Mouse (Mus musculus) WW6 (cell line): ENCODE data around the gene Irgm2.
A peak's percentile ranks its signal among the peaks of the same experiment; 100 is the strongest.
"Not testable (repeated sequence)": the region's sequence is repeated elsewhere in the genome, so short reads cannot be mapped to it uniquely, and the experiment has no call there.

Experiments used
- DNase-seq: peaks from one replicate; pipeline ENCODE4 v3.0.0-alpha.2; 2013; ENCODE audit warnings: low read depth, low spot score

The Irgm2 gene

DNA sequence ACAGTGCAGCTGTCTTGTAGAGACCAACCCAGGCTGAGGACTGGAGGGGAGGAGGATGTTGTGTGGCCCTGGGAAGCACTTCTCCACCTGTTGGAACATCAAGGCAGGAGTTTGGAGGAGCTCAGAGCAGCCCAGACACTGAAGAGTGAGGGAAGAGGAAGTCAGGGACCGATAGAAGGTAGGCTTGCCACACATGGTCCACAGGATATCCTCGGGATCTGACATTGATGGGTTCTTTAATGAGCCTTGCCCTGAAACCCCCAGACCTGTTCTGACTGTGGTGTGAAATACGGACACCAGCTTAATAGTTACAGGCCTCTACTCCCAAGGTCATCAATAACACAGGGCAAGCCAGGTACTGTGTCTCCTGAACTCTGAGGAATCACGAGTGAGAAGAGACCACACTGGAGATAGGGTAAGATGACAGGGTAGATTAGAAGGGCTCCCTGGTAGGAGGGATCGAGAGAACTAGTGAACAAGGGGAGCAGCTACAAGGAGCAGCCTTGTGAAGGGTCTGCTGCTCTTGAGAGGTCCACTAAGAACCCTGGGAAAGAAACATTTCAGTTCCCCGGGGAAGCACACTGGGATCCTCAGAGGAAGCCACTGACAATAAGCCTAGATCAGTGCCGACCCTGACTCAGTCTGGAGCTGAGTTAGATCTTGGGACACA is 14.4 kb downstream of the Irgm2 start:
- DNase-seq: no peak

DNA sequence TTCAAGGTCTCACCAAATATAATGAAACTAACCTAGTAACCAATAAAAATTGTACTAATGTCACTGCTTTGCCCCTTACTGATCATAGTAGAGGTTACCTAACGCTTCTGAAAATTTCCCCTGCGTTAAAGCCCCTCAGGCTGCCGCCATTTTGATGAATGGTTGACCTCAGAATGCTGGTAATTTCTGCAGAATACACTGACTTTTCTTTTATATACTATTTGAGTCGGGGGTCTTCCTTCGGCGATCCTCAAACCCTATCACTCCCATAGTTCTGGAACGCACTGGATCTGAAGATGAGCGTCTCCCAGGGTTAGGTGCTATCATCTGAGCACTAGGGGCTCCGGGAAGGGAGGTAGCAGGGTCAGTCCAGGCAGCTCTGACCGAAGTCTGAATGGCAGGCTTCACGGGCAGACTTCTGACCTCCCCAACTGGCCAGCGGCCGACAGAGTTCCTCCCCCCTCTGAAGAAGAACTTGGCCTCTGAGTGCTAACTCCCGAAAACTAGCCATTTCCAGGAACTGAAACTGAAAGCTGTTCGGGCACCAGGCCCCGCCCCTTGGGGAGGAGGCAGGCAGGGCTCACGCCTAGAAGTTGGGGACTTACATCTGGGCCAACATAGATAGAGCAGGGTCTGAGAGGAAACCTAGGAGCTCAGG is 15.1 kb downstream of the Irgm2 start:
- DNase-seq: no peak

GRCm38 (mm10) chr11:58215049-58215430 is 15.6 kb downstream of the Irgm2 start:
- not testable (repeated sequence) for DNase-seq

DNA sequence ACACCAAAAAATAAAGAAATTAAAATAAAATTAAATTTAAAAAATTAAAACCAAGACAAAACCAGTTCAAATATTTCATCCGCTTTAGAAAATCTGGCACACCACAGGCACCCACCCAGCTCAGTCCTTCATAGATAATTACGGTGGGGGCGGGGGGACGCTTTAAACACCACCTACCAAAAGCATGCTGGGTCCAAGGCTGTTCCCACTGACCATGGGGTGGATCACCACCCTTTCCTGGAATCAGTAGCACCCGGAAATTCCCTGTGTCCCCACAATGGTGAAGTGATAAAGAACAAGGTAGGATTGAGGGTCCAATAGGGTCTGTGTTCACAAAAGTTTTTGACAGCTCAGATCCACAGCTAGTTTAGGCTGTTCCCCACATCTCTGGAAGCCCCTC is 16.4 kb downstream of the Irgm2 start:
- DNase-seq: no peak

DNA sequence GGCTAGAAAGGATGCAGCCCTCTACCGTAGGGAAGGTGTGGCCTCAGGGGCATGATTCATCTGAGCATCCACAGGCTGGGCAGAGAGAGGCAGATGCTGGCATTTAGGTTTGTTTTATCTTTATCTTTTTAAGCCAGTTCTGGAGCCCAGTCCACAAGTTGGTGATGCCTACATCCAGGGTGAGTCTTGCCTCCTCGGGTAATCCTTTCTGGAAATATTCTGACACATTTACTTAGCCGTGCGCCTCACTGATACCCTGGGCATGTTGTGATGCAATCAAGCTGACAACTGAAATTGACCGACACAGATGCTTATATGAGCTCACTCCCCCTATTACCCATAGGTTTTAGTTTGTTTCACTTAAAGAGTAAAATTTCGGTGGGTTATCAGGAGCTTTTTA is 17.4 kb downstream of the Irgm2 start:
- DNase-seq: no peak

DNA sequence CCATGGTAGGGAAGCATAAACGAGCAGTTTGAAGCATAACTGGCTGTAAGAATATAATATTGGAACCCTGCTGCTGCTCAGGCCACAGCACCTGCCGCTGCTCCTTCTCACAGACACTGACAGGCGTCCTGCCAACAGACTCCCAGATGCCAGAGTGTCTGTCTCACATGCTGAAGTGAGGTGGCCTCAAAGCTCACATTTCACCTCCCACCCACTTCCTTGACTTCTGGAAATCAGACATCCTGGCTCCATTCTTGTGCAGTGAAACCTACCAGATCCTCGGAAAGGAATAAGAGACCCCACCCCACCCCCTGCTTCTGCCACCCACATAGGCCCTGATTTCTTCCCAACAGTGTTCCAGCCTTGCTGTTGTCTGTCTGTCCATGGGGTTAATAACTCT is 24.3 kb downstream of the Irgm2 start:
- DNase-seq: no peak

GRCm38 (mm10) chr11:58224313-58224712 is 24.9 kb downstream of the Irgm2 start:
- DNase-seq: no peak

DNA sequence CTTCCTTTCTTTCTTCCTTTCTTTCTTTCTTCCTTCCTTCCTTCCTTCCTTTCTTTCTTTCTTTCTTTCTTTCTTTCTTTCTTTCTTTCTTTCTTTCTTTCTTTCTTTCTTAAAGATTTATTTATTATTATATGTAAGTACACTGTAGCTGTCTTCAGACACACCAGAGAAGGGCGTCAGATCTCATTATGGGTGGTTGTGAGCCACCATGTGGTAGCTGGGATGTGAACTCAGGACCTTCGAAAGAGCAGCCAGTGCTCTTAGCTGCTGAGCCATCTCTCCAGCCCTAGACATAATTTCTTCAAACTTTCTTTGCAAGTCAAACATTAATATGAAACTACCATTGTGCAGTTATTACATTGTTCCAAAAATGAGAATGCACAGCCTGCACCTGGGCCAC is 25.5 kb downstream of the Irgm2 start:
- DNase-seq: not testable (repeated sequence)

- peak; percentile 38 for DNase-seq
Measured at GRCm38 (mm10) chr11:58225655-58226054, 26.2 kb downstream of the Irgm2 start.

- DNase-seq: no peak
Measured at GRCm38 (mm10) chr11:58226425-58226824, 27.0 kb downstream of the Irgm2 start.

DNA sequence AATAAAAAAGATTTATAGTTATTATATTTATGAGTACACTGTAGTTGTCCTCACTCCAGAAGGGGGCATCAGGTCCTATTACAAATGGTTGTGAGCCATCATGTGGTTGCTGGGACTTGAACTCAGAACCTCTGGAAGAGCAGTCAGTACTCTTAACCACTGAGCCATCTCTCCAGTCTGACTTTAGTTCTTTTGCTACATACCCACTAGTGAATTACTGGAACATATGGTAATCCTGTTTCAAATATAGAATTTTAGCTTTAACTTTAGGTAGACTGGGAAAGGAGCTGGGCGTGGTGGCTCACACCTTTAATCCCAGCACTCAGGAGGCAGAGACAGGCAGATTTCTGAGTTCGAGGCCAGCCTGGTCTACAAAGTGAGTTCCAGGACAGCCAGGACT is 28.6 kb downstream of the Irgm2 start:
- DNase-seq: not testable (repeated sequence)

- DNase-seq: no peak
Measured at GRCm38 (mm10) chr11:58230396-58230910, 31.0 kb downstream of the Irgm2 start.

- no peak for DNase-seq
Measured at GRCm38 (mm10) chr11:58231156-58231555, 31.7 kb downstream of the Irgm2 start.

- not testable (repeated sequence) for DNase-seq
Measured at GRCm38 (mm10) chr11:58234551-58234950, 35.1 kb downstream of the Irgm2 start.

GRCm38 (mm10) chr11:58235152-58235551 is 35.7 kb downstream of the Irgm2 start:
- DNase-seq: peak; percentile 84

- peak; percentile 99 for DNase-seq
Measured at GRCm38 (mm10) chr11:58238840-58239791, 39.7 kb downstream of the Irgm2 start.

DNA sequence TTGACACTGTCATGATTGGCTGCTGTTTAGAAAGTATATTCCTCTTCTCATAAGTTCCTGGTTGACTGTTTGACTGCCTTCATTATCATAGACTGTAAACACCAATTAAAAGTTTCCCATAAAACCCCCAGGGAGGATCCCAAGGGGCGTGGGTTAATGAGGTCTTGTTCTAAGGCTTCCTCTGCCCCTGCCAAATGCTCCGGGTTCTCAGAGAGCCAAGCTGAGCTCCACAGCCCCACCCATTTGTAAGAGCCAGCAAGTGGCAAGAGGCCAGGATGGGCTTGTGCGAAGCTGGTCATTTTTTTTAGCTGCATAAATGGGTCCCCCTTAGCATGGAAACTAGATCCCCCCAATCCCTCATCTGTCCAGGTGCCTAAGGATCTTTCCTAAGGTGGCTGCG is 47.9 kb downstream of the Irgm2 start:
- no peak for DNase-seq

GRCm38 (mm10) chr11:58249203-58249981 is 50.0 kb downstream of the Irgm2 start:
- no peak for DNase-seq

- DNase-seq: no peak
Measured at GRCm38 (mm10) chr11:58250550-58250949, 51.1 kb downstream of the Irgm2 start.

DNA sequence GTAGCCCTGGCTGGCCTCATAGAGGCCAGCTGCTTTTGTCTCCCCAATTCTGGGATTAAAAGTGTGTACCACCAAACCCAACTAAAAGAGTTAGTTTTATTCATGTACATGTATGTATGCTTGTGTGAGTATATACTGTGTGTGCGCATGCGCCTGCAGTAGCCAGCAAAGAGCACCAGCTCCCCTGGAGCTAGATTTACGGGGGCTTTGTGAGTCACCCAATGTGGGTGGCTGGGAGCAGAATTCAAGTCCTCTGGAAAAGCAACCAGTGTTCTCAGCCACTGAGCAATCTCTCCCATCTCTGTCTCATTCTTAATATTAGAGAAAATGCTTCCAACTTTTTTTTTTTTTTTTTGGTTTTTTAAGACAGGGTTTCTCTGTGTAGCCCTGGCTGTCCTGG is 55.0 kb downstream of the Irgm2 start:
- DNase-seq: no peak

- DNase-seq: no peak
Measured at GRCm38 (mm10) chr11:58257816-58258215, 58.4 kb downstream of the Irgm2 start.
